Mouse (Mus musculus) liver, embryonic 14.5 days (tissue): ENCODE data around the gene Gzmm.

Experiments
- CTCF ChIP-seq: IDR thresholded peaks from 2 replicates; pipeline ENCODE4 v1.5.1; 2016; ENCODE audit warnings: antibody characterized with exemption, low read depth, control low read depth
- EP300 ChIP-seq: IDR thresholded peaks from 2 replicates; pipeline ENCODE4 v1.6.1; 2016; ENCODE audit warnings: antibody characterized with exemption, low read depth

GRCm38 (mm10) chr10:79671396-79672087 lies 17.3 kb upstream of the Gzmm start:
- TF ChIP-seq CTCF (no peak), EP300 (no peak)
